Mouse (Mus musculus): ENCODE measurements around the gene Dnase1. TPM values are rescaled to one million over a fixed set of nuclear protein-coding genes. Genes with fewer than 3 reads are reported as not detected.
A peak's percentile ranks its signal among the peaks of the same experiment; 100 is the strongest.
"Not testable (repeated sequence)": the region's sequence is repeated elsewhere in the genome, so short reads cannot be mapped to it uniquely, and the experiment has no call there.

Gene Dnase1
- polyA plus RNA-seq, 1 experiment: 0.77 TPM

DNA sequence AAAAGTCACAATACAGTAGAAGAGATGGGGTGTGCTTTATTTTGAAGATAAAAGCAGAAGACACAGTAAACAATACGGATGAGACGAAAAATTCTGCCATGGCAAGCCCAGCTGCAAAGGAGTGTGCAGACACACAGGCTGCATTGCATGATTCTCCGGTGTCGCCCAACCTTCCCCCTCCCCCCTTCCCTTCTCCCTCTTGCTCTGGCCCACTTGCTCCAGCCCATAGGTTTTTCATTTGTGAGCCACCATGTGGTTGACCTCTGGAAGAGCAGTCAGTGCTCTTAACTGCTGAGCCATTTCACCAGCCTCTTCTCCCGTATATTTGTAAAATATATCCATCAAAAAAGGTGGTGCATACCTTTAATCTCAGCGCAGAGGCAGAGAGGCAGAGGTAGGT, 37.6 kb downstream of the Dnase1 start:
- H3K4me3 ChIP-seq (ENCODE audit: control insufficient read depth, insufficient read depth, low read length): no peak overlapping the region
- DNase-seq: no peak
- no peak for TF ChIP-seq POLR2A (IDR thresholded peaks at IDR 0.05; ENCODE audit: control insufficient read depth, extremely low read depth, insufficient read depth, low read length, poor library complexity)
- TF ChIP-seq CTCF (IDR thresholded peaks at IDR 0.05; ENCODE audit: borderline replicate concordance, control insufficient read depth, extremely low read depth, insufficient read depth, low read length, poor library complexity): no peak
- H3K27ac ChIP-seq (ENCODE audit: control insufficient read depth, insufficient read depth, low read length): no peak overlapping the region
- H3K27me3 ChIP-seq (ENCODE audit: control insufficient read depth, insufficient read depth, low read length): no peaks in the 10 kb centered on the region
- no peaks in the 10 kb centered on the region for H3K36me3 ChIP-seq (ENCODE audit: control insufficient read depth, insufficient read depth, low read length)
- H3K4me1 ChIP-seq (replicated peaks; ENCODE audit: control insufficient read depth, insufficient read depth, low read length): peaks cover 11% of the 10 kb centered on the region
- 49% methylated on average over 6 of the region's 6 CpGs for WGBS

- DNase-seq: no peak
- H3K36me3 ChIP-seq (ENCODE audit: control insufficient read depth, insufficient read depth, low read length): no peaks in the 10 kb centered on the region
- H3K27ac ChIP-seq (ENCODE audit: control insufficient read depth, insufficient read depth, low read length): no peak overlapping the region
- WGBS: 6% methylated on average over 3 of the region's 3 CpGs
- H3K4me1 ChIP-seq (replicated peaks; ENCODE audit: control insufficient read depth, insufficient read depth, low read length): peaks cover 11% of the 10 kb centered on the region
- no peak for TF ChIP-seq POLR2A (IDR thresholded peaks at IDR 0.05; ENCODE audit: control insufficient read depth, extremely low read depth, insufficient read depth, low read length, poor library complexity)
- TF ChIP-seq CTCF (IDR thresholded peaks at IDR 0.05; ENCODE audit: borderline replicate concordance, control insufficient read depth, extremely low read depth, insufficient read depth, low read length, poor library complexity): no peak
- no peaks in the 10 kb centered on the region for H3K27me3 ChIP-seq (ENCODE audit: control insufficient read depth, insufficient read depth, low read length)
- no peak overlapping the region for H3K4me3 ChIP-seq (ENCODE audit: control insufficient read depth, insufficient read depth, low read length)
Measured at GRCm38 (mm10) chr16:4074836-4075235, 38.1 kb downstream of the Dnase1 start.

GRCm38 (mm10) chr16:4077384-4078061, 40.8 kb downstream of the Dnase1 start, which contains the start of gene Trap1:
Gene Trap1 (minus strand): TSS chr16:4077827.
- TF ChIP-seq CTCF (IDR thresholded peaks at IDR 0.05; ENCODE audit: borderline replicate concordance, control insufficient read depth, extremely low read depth, insufficient read depth, low read length, poor library complexity) (no peak), POLR2A (IDR thresholded peaks at IDR 0.05; ENCODE audit: control insufficient read depth, extremely low read depth, insufficient read depth, low read length, poor library complexity) (peak; percentile 64)
- DNase-seq: peak; percentile 96
- whole genome bisulfite sequencing: under 1% methylated on average over 58 of the region's 58 CpGs
- no peaks in the 10 kb centered on the region for H3K36me3 ChIP-seq (ENCODE audit: control insufficient read depth, insufficient read depth, low read length)
- peaks cover 11% of the 10 kb centered on the region for H3K4me1 ChIP-seq (replicated peaks; ENCODE audit: control insufficient read depth, insufficient read depth, low read length)
- H3K27me3 ChIP-seq (ENCODE audit: control insufficient read depth, insufficient read depth, low read length): no peaks in the 10 kb centered on the region
- H3K27ac ChIP-seq (ENCODE audit: control insufficient read depth, insufficient read depth, low read length): peak within 1 kb of the TSS; percentile 66
- H3K4me3 ChIP-seq (ENCODE audit: control insufficient read depth, insufficient read depth, low read length): peak within 1 kb of the TSS; percentile 90

GRCm38 (mm10) chr16:4078302-4078701, 41.6 kb downstream of the Dnase1 start:
- 86% methylated on average over 10 of the region's 10 CpGs for WGBS
- not testable (repeated sequence) for H3K27ac ChIP-seq (ENCODE audit: control insufficient read depth, insufficient read depth, low read length); DNase-seq

DNA sequence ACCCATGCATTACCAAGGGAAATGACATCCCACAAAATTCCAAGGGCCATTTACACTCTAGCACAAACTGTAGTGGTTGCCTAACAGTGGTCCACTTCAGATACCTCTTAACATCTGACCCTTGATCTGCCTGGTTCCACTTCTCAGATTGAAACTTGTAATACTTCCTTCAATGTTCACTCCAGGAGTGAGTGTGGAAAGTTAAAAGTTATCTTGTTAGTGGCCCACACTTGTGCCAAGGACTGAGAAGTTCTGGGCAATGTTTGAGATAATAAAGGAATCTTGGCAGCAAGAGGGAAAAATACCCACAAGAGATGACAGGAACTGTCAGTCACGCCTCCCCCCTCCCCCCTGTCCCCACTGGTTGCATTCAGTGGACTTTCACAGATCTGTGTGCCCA, 42.9 kb downstream of the Dnase1 start:
- DNase-seq: no peak
- peaks cover 9% of the 10 kb centered on the region for H3K36me3 ChIP-seq (ENCODE audit: control insufficient read depth, insufficient read depth, low read length)
- 80% methylated on average over 1 of the region's 1 CpGs for WGBS
- no peaks in the 10 kb centered on the region for H3K27me3 ChIP-seq (ENCODE audit: control insufficient read depth, insufficient read depth, low read length)
- no peak overlapping the region for H3K4me3 ChIP-seq (ENCODE audit: control insufficient read depth, insufficient read depth, low read length)
- H3K4me1 ChIP-seq (replicated peaks; ENCODE audit: control insufficient read depth, insufficient read depth, low read length): peaks cover 6% of the 10 kb centered on the region
- TF ChIP-seq CTCF (IDR thresholded peaks at IDR 0.05; ENCODE audit: borderline replicate concordance, control insufficient read depth, extremely low read depth, insufficient read depth, low read length, poor library complexity) (no peak), POLR2A (IDR thresholded peaks at IDR 0.05; ENCODE audit: control insufficient read depth, extremely low read depth, insufficient read depth, low read length, poor library complexity) (no peak)
- H3K27ac ChIP-seq (ENCODE audit: control insufficient read depth, insufficient read depth, low read length): no peak overlapping the region

More at GRCm38 (mm10) chr16:4078302-4078701, 41.6 kb downstream of the Dnase1 start:
- peaks cover 11% of the 10 kb centered on the region for H3K4me1 ChIP-seq (replicated peaks; ENCODE audit: control insufficient read depth, insufficient read depth, low read length)
- not testable (repeated sequence) for H3K27me3 ChIP-seq (ENCODE audit: control insufficient read depth, insufficient read depth, low read length); H3K36me3 ChIP-seq (ENCODE audit: control insufficient read depth, insufficient read depth, low read length); H3K4me3 ChIP-seq (ENCODE audit: control insufficient read depth, insufficient read depth, low read length)

DNA sequence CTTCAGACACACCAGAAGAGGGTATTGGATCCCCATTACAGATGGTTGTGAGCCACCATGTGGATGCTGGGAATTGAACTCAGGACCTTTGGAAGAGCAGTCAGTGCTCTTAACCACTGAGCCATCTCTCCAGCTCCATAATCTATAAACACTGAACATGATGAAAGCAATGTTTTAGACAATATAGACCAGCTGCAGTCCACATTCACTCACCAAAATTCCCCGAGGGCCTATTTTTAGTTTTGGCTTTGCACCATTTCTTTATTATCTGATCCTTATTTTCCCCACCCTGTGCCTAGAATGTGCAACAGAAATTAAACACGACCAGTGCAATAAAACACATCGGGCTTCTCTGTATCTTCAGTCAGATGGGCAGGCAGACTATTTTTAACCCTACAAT, 43.7 kb downstream of the Dnase1 start:
- not testable (repeated sequence) for H3K27ac ChIP-seq (ENCODE audit: control insufficient read depth, insufficient read depth, low read length); H3K27me3 ChIP-seq (ENCODE audit: control insufficient read depth, insufficient read depth, low read length); DNase-seq; H3K4me1 ChIP-seq (replicated peaks; ENCODE audit: control insufficient read depth, insufficient read depth, low read length); H3K4me3 ChIP-seq (ENCODE audit: control insufficient read depth, insufficient read depth, low read length)
- 79% methylated on average over 3 of the region's 3 CpGs for WGBS
- peaks cover 17% of the 10 kb centered on the region for H3K36me3 ChIP-seq (ENCODE audit: control insufficient read depth, insufficient read depth, low read length)

- Histone ChIP-seq H3K4me3 (ENCODE audit: control insufficient read depth, insufficient read depth, low read length) (no peak overlapping the region), H3K36me3 (ENCODE audit: control insufficient read depth, insufficient read depth, low read length) (peaks cover 59% of the 10 kb centered on the region), H3K27me3 (ENCODE audit: control insufficient read depth, insufficient read depth, low read length) (no peaks in the 10 kb centered on the region), H3K27ac (ENCODE audit: control insufficient read depth, insufficient read depth, low read length) (no peak overlapping the region), H3K4me1 (replicated peaks; ENCODE audit: control insufficient read depth, insufficient read depth, low read length) (no peaks in the 10 kb centered on the region)
- 99% methylated on average over 7 of the region's 7 CpGs for WGBS
- no peak for DNase-seq
- TF ChIP-seq CTCF (IDR thresholded peaks at IDR 0.05; ENCODE audit: borderline replicate concordance, control insufficient read depth, extremely low read depth, insufficient read depth, low read length, poor library complexity): no peak
- no peak for TF ChIP-seq POLR2A (IDR thresholded peaks at IDR 0.05; ENCODE audit: control insufficient read depth, extremely low read depth, insufficient read depth, low read length, poor library complexity)
Measured at GRCm38 (mm10) chr16:4085051-4085450, 48.3 kb downstream of the Dnase1 start.

All from thymus, adult 2 months (tissue).